Mouse (Mus musculus) G1E-ER4 (cell line): ENCODE data around the gene AC170998.1. TPM values are rescaled to one million over a fixed set of nuclear protein-coding genes. Genes with fewer than 3 reads are reported as not detected.
A peak's percentile ranks its signal among the peaks of the same experiment; 100 is the strongest.

Experiments used
- GATA1 ChIP-seq: IDR thresholded peaks from one replicate; pipeline ENCODE4 v1.8.0; 2012; ENCODE audit warnings: low read length, inconsistent platforms
- polyA plus RNA-seq: library from polyadenylated mRNA; stranded (reverse); fragments of >175 nt; gene quantifications from 2 replicates; pipeline ENCODE4 v1.2.3, GENCODE M21; 2012

AC170998.1 gene
- 0.18 and 0.32 TPM in 2 replicates for polyA plus RNA-seq

DNA sequence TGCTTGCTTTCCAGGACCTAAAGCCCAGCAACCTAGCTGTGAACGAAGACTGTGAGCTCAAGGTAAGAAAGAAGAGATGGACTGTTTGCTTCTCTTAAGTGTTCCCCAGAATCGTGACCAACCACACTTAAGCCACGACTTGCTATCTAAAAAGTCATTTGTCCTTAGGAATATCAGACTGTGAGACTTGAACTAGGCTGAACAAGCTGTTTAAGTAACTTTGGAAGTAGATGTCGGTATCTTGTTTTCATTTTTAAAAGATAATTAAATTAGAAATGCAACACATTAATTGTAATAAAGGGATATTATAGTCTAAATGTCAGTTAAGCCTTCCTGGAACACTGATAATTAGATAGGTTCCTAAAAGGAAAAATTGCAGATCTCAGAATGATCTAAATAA is at the start of gene AC170998.1:
Gene AC170998.1, plus strand, starts transcription at position 301 of the 400 bp plus-strand sequence.
- no peak for TF ChIP-seq GATA1

DNA sequence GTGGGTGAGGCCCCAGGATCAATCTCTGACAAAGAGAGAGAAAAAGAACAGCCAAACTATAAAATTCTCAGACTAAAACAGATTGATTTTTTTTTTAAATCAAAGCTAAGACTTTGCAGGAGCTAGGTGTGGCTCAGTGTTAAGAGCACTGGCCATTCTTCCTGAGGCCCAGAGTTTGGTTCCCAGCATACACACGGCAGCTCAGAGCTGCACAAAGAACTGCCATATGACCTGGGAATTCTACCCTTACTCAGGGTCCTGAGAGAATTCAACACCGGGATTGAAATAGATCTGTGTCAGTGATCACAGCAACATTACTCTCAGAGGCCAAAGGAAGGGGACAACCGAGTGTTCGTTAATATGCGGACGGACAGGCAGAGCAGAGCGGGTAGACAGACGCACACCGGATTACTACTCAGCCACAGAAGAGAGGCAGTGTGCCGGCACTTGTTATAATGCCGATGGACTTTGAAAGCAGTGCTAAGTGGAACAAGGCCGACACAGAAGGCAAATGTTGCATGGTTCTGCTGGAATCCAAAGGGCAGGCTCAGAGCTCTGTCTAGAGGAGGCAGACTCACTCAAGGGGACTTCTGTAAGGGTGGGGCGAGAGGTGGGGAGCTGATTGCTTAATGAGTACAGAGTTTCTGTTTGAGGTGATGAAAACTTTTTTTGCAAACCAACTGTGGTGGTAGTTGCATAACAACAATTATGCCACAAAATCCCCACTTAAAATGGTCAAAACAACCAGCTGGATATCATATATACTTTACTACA is 43.4 kb upstream of the AC170998.1 start:
- no peak for TF ChIP-seq GATA1

DNA sequence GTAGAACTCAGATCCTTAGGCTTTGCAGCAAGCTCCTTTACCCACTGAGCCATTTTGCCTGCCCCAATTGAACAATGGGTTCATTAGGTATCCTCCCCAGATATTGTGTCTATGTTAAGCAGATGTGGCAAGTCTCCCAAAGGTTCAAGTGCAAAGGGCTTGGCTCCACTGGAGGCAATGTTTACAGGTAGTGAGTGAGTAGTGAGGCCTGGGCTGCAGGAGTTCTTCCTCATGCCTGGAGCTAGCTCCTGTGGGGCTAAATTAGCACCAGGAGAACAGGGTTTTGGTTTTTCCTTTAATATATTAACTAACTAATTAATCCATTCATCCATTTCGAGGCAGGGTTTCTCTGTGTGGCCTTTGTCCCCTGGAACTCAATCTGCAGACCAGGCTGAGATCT is 42.3 kb upstream of the AC170998.1 start:
- TF ChIP-seq GATA1 = no peak

DNA sequence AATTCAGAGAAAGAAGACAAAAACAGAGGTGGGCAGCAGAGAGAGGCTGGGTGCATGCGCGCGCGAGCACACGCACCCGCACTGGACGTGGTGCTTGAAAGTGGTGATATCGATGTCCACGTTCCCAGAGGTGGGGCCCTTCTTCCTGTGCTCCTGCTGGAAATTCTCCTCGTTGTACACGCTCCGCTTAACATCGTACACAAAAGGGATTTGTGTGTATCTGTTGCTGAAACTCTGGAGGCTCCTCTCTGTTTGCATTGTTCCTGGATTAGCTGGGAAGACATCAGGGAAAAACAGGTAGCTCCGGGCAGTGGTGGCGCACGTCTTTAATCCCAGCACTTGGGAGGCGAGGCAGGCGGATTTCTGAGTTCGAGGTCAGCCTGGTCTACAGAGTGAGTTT is 41.3 kb upstream of the AC170998.1 start:
- no peak for TF ChIP-seq GATA1

DNA sequence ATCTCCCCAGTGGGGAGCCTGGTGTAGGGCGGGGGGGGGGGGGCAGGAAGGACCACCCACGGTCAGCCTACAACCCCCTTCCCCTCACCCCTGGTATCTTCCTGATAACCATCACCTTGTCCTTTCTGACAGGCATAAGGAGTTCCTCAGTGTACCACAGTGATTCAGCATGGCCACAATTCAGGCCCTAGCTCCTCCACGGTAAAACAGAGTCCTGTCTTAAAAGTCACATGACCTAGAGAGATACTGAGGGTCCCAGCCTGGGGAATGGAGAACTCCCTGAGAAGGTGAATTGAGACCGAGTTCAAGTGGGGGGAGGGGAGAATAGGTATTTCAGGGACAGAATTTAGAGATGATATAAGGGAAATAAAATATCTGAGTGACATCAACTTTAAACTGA is 38.5 kb upstream of the AC170998.1 start:
- TF ChIP-seq GATA1 = no peak

- TF ChIP-seq GATA1 = no peak
Observed at GRCm38 (mm10) chr17:28689586-28690283, 36.1 kb upstream of the AC170998.1 start, which contains the start of gene Slc26a8. Slc26a8 (minus strand) TSS chr17:28690233.

GRCm38 (mm10) chr17:28690776-28691686 is 34.9 kb upstream of the AC170998.1 start, which contains the start of gene Mapk14:
Mapk14 (plus strand) TSS chr17:28691329.
- no peak for TF ChIP-seq GATA1

DNA sequence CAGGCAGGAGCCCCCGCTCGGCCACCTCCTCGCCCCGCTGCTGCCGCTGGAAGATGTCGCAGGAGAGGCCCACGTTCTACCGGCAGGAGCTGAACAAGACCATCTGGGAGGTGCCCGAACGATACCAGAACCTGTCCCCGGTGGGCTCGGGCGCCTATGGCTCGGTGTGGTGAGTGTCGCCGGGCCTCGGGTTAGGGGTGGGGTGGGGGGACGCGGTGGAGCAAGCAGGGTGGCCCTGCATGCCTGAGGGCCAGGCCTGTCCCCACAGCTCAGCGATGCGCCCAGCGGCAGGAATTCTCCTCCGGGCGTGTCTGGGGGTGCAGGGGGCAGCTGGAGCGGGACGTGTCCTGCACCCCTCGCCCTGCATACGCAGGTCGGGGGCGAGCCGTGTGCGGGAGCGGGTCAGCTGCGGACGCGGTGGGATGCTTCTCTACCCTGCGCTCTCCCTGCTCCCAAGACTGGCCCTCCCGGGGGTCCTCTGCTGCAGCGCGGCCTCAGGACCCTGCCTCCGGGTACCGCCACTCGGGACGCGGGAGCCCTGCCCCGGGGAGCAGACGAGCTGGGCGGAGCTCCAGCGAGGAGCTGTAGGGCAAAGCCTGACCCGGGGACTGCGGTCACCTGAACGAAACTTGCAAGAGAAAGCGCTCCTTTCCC is 34.1 kb upstream of the AC170998.1 start:
- no peak for TF ChIP-seq GATA1

GRCm38 (mm10) chr17:28692341-28692710 is 33.6 kb upstream of the AC170998.1 start:
- TF ChIP-seq GATA1 = no peak

DNA sequence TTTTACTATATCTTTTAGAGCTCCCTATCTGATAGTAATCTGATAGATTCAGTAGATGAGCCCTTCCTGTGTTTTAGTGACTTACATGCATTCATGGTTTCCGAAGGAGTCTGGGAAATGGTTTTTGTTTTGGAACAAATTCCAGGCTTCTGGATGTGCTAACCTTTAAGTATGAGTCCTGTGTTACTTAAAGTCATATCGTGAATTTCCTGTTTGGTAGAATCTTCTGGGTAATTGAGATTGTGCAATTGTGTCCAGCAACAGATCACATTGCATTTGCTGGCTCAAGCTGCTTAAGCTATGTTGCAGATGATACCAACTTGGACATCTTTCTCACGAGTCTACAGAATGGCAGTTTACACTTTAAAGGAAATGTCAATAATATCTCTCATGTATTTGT is 32.8 kb upstream of the AC170998.1 start:
- TF ChIP-seq GATA1 = no peak

- no peak for TF ChIP-seq GATA1
Observed at GRCm38 (mm10) chr17:28694078-28694477, 31.8 kb upstream of the AC170998.1 start.

DNA sequence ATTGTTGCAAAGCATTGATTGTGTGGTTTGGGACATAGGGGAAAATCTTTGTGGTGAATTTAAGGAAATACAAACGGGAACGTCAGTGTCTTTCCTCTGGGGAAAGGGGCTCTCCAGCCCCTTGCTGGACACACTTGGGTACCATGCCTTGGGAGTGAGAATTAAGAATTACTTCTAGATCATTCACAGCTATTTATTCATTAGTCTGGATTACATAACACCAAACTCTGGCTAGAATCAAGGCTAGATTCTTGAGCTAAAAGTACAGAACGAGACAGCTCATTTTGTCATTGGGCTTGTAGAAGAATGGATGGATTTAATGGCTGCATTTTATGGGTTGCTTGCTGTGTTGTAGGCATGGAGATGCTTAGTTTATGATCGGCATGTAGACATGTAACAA is 31.1 kb upstream of the AC170998.1 start:
- TF ChIP-seq GATA1 = no peak

DNA sequence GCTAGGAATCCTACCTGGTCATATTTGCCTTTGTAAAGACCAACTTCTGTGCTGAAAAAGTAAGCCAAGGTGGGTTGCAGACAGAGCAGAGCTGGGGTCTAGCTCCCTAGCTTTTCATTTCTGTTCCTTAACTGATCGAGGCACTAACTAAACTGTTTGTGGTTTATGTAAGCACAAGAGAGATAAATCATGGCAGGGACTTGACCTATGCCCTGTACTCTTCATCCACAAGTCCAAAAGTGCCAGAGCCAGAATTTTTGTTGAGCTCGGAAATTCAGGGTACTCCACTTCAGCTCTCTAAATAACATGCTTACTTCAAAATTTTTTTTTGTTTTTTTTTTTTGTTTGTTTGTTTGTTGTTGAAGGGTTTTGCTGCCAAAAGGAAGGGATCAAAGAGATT is 29.2 kb upstream of the AC170998.1 start:
- TF ChIP-seq GATA1 = peak; percentile 18

- TF ChIP-seq GATA1 = no peak
Observed at GRCm38 (mm10) chr17:28697290-28698195, 28.3 kb upstream of the AC170998.1 start.
